Mouse (Mus musculus) midbrain, embryonic 16.5 days (tissue): ENCODE results near the gene Ccdc57. TPM values are rescaled to one million over a fixed set of nuclear protein-coding genes. Genes with fewer than 3 reads are reported as not detected.
A peak's percentile ranks its signal among the peaks of the same experiment; 100 is the strongest.

ENCODE experiments used
- ATAC-seq: fragments of 200-750 bp; cut with Nextera tagmentation; 2 replicates; pipeline ENCODE4 v1.8.0; 2017; ENCODE audit warnings: moderate TSS enrichment
- H3K27ac ChIP-seq: fragments of 300-500 bp; sonication (generic); 2 replicates; pipeline ENCODE4 v1.5.1; 2014; ENCODE audit warnings: mild to moderate bottlenecking, low read length, mixed read lengths
- H3K27me3 ChIP-seq: fragments of 300-500 bp; sonication (generic); 2 replicates; pipeline ENCODE4 v1.6.1; 2014; ENCODE audit warnings: low read depth, low read length, mixed read lengths; ENCODE audit not compliant: control insufficient read depth, insufficient read depth
- H3K36me3 ChIP-seq: fragments of 300-500 bp; sonication (generic); 2 replicates; pipeline ENCODE4 v1.6.1; 2014; ENCODE audit warnings: mild to moderate bottlenecking, low read length, moderate library complexity, mixed read lengths; ENCODE audit not compliant: control insufficient read depth, insufficient read depth
- H3K4me1 ChIP-seq: fragments of 300-500 bp; sonication (generic); 2 replicates; pipeline ENCODE4 v1.6.1; 2014; ENCODE audit warnings: mild to moderate bottlenecking, low read length, mixed read lengths; ENCODE audit not compliant: control insufficient read depth, insufficient read depth
- H3K4me2 ChIP-seq: fragments of 300-500 bp; sonication (generic); 2 replicates; pipeline ENCODE4 v1.6.1; 2014; ENCODE audit warnings: mild to moderate bottlenecking, low read length, mixed read lengths
- H3K4me3 ChIP-seq: fragments of 300-500 bp; sonication (generic); 2 replicates; pipeline ENCODE4 v1.5.1; 2014; ENCODE audit warnings: low read depth, mild to moderate bottlenecking, low read length, moderate library complexity, mixed read lengths
- H3K9ac ChIP-seq: fragments of 300-500 bp; sonication (generic); 2 replicates; pipeline ENCODE4 v1.6.1; 2014; ENCODE audit warnings: low read depth, low read length, mixed read lengths
- H3K9me3 ChIP-seq: fragments of 300-500 bp; sonication (generic); replicated peaks from 2 replicates; pipeline ENCODE4 v1.6.1; 2014; ENCODE audit warnings: mild to moderate bottlenecking, low read length, mixed read lengths; ENCODE audit not compliant: control insufficient read depth, poor library complexity, severe bottlenecking
- WGBS: fragments of 180-500 bp; shearing (Covaris S2); extraction: QIAGEN DNeasy Blood & Tissue Kit; methylation state at CpG from one replicate; pipeline ENCODE4 v1.1.7; 2014; 5-methylcytosine and 5-hydroxymethylcytosine counted together
- polyA plus RNA-seq: library from polyadenylated mRNA; unstranded; fragments of >200 nt; fragmentation: Nextera tagmentation; extraction: Ambion mirVana; gene quantifications from 2 replicates; pipeline ENCODE4 v1.2.1, GENCODE M21; 2015

Ccdc57 gene
- polyA plus RNA-seq, 1 experiment from 2014 or later = 7.1 TPM

DNA sequence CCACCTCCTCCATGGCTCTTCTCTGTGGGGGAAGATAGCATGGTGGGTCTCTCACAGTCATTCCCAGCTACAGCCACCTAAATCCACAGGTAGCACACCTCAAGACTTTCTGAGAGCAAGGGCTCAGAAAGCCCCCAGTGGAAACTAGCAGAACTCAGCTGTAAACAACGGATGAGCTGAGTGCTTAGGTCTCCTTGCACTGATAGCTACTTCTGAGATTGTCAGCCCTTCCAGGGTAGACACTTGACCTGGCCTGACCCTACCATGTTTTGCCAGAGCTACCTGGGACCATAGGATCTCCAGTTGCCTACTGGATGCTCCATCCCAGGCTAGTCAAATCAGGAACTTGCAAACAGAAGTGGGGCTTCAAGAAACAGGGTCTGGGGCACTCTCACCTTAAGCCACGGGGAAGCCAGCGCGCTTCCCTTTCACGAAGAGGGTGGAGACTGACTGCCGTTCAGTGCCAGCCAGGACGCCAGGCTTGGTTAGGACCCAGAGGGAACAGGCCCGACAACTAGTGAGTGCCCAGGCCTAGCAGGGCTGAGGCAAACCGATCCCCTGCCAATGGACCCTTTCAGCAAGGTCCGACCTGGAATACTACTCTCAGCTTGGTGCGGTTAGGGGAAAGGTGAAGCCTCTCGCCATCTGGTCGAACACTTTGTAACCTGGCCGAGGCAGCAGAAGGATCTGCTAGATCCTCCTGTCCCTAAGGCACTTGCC, 109.7 kb downstream of the Ccdc57 start:
- peaks cover 34% of the 10 kb centered on the region for H3K4me1 ChIP-seq
- no peak for ATAC-seq
- H3K9me3 ChIP-seq = no peaks in the 10 kb centered on the region
- H3K4me3 ChIP-seq = peak overlapping the region; percentile 91
- 1% methylated on average over 14 of the region's 14 CpGs for WGBS
- peak overlapping the region; percentile 100 for H3K4me2 ChIP-seq
- H3K36me3 ChIP-seq = peaks cover 26% of the 10 kb centered on the region
- H3K9ac ChIP-seq = peak overlapping the region; percentile 98
- peak overlapping the region; percentile 100 for H3K27ac ChIP-seq
- H3K27me3 ChIP-seq = no peaks in the 10 kb centered on the region

DNA sequence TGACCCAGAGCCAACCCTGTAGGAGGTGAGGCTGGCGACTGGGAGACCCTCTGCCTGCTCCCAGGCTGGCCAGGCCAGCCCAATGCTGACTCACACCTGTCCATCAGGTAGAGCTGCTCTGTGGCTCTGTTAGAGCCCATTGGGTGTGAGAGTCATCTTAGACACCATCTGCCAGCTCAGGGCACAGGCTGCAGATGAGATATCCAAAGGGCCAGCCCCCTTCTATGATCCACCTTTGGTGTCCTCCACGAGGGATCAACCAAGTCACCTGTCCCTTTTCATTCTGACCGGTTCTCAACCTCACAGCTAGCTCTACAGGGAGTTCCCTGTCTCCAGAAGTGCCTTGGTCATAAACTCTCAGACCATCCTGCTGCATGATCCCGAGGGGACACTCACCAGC, 110.4 kb downstream of the Ccdc57 start:
- no peak for ATAC-seq
- H3K4me2 ChIP-seq = peak overlapping the region; percentile 100
- no peaks in the 10 kb centered on the region for H3K27me3 ChIP-seq
- H3K9ac ChIP-seq = peak overlapping the region; percentile 98
- peaks cover 34% of the 10 kb centered on the region for H3K4me1 ChIP-seq
- H3K36me3 ChIP-seq = peaks cover 32% of the 10 kb centered on the region
- WGBS = 59% methylated on average over 4 of the region's 4 CpGs
- no peak overlapping the region for H3K27ac ChIP-seq
- H3K4me3 ChIP-seq = peak overlapping the region; percentile 91
- H3K9me3 ChIP-seq = no peaks in the 10 kb centered on the region

DNA sequence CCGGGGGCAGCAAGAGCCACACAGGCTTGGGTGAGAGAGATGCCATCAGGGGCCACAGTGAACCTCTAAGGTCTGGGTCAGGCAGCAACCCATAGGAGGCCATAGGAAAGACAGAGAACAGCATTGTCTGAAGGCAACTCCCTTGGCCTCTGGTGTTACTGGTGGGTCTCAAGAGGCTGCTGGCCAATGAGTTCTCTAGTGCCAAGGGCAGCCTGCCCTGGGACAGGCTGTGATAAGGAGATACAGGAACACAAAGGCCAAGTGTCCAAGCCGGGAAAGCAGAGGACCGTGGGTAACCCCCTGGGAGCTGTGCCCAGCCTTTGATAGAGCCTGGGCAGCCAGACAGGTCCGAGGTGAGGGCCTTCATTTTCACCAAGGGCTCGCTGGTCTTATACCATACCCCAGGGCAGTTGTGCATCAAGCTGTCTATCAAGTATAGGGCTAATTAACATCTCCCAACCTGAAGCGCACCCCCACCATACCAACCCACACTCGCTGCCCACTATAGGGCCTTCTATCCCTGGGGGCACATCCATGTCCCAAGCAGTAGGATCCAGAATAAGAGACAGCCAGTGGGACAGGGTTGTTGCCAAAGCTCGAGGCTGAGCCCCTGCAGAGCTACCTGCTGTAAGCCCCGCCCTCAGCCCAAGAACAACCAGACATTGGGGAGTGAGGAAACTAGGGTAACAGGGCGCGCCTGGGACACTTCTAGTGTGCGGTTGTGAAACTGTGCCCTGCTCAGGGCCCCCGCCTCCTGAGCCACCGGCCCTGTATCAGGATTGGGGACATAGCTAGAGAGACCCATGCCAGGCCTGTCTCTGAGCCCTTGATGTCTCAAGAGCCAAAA, 111.4 kb downstream of the Ccdc57 start:
- Histone ChIP-seq H3K4me1 (peaks cover 34% of the 10 kb centered on the region), H3K9ac (peak overlapping the region; percentile 98), H3K4me2 (peak overlapping the region; percentile 100), H3K27ac (no peak overlapping the region), H3K36me3 (peaks cover 43% of the 10 kb centered on the region), H3K9me3 (no peaks in the 10 kb centered on the region), H3K4me3 (peak overlapping the region; percentile 18; the same call in 1 of the 2 replicates), H3K27me3 (no peaks in the 10 kb centered on the region)
- WGBS = 79% methylated on average over 14 of the region's 14 CpGs
- ATAC-seq = no peak

DNA sequence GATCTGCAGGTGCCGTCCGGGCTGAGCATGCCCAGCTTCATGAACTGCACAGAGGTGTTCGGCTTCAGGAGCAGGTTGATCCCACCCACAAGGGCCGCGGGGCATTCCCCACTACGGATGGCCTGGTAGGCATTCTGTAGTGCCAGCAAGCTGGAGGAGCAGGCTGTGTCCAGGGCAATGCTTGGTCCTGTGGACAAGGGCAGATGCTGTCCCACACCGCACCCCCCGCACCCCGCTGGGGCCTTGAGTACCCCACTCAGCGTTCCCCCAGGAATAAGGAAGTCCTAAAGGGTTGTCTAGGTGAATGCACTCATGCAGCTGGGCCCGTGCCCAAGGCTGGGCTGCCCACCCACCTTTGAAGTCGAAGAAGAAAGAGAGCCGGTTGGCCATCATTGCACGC, 112.1 kb downstream of the Ccdc57 start:
- Histone ChIP-seq H3K4me3 (no peak overlapping the region), H3K4me2 (peak overlapping the region; percentile 100; the same call in 1 of the 2 replicates), H3K27ac (no peak overlapping the region), H3K36me3 (peaks cover 49% of the 10 kb centered on the region), H3K9ac (no peak overlapping the region), H3K27me3 (no peaks in the 10 kb centered on the region), H3K4me1 (peaks cover 30% of the 10 kb centered on the region), H3K9me3 (no peaks in the 10 kb centered on the region)
- ATAC-seq = no peak
- WGBS = 91% methylated on average over 14 of the region's 14 CpGs

GRCm38 (mm10) chr11:120819556-120819955, 113.1 kb downstream of the Ccdc57 start:
- Histone ChIP-seq H3K4me1 (peaks cover 23% of the 10 kb centered on the region), H3K9ac (no peak overlapping the region), H3K36me3 (peaks cover 59% of the 10 kb centered on the region), H3K27ac (no peak overlapping the region), H3K4me3 (no peak overlapping the region), H3K27me3 (no peaks in the 10 kb centered on the region), H3K4me2 (no peak overlapping the region), H3K9me3 (no peaks in the 10 kb centered on the region)
- ATAC-seq = no peak
- 91% methylated on average over 6 of the region's 6 CpGs for WGBS

GRCm38 (mm10) chr11:120818251-120818650, 114.4 kb downstream of the Ccdc57 start:
- Histone ChIP-seq H3K9me3 (no peaks in the 10 kb centered on the region), H3K4me1 (peaks cover 23% of the 10 kb centered on the region), H3K4me2 (no peak overlapping the region), H3K36me3 (peaks cover 72% of the 10 kb centered on the region), H3K27ac (no peak overlapping the region), H3K4me3 (no peak overlapping the region), H3K9ac (no peak overlapping the region), H3K27me3 (no peaks in the 10 kb centered on the region)
- ATAC-seq = no peak
- WGBS = 95% methylated on average over 13 of the region's 13 CpGs

DNA sequence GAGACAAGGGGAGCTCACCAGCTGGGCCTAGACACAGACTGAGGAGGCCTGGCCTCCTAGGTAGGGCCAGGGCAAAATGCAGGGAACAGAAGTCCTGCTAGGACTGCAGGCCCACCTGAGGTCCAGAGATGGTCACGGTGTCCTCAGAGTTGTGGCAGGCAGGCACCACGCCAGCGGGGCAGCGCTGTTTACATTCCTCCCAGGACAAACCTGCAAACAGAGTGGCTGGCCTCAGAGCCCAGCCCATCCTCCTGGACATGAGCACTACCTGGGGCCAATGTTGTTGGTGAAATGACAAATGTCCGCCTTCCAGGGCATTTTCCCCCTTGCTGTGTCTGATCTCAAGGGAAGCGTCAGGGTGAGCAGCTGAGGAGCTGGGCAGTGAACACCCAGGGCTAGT, 115.3 kb downstream of the Ccdc57 start:
- Histone ChIP-seq H3K4me3 (no peak overlapping the region), H3K9me3 (no peaks in the 10 kb centered on the region), H3K36me3 (peaks cover 80% of the 10 kb centered on the region), H3K9ac (no peak overlapping the region), H3K4me1 (peaks cover 15% of the 10 kb centered on the region), H3K27ac (no peak overlapping the region), H3K27me3 (no peaks in the 10 kb centered on the region), H3K4me2 (no peak overlapping the region)
- ATAC-seq = no peak
- 95% methylated on average over 6 of the region's 6 CpGs for WGBS

- no peaks in the 10 kb centered on the region for H3K4me1 ChIP-seq
- no peak overlapping the region for H3K9ac ChIP-seq
- no peak for ATAC-seq
These were observed 120.6 kb downstream of the Ccdc57 start for GRCm38 (mm10) chr11:120812068-120812467.

DNA sequence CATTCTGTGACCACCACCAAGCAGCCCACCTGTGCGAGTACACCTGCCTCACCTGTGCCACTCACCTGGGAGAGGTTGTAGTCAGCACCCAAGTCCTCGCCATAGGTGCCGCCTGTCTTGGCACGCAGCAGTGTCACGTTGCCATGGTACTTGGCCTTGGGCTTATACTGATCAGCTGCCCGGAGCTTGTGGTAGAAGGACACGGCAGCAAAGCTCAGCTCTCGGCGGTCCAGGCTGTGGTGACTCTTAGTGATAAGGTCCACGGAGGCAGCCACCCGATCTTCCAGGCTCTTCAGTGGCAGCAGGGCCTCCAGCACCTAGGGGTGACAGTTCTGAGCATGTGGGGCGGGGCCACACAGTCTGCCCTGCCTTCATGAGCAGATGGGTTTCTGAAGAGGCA, 124.7 kb downstream of the Ccdc57 start:
- no peak overlapping the region for H3K27ac ChIP-seq
- H3K4me2 ChIP-seq = no peak overlapping the region
- no peak overlapping the region for H3K4me3 ChIP-seq
- no peaks in the 10 kb centered on the region for H3K27me3 ChIP-seq
- 95% methylated on average over 12 of the region's 12 CpGs for WGBS
- H3K9me3 ChIP-seq = no peaks in the 10 kb centered on the region
- no peak for ATAC-seq
- H3K9ac ChIP-seq = no peak overlapping the region
- H3K36me3 ChIP-seq = peaks cover 71% of the 10 kb centered on the region
- no peaks in the 10 kb centered on the region for H3K4me1 ChIP-seq

More at GRCm38 (mm10) chr11:120812068-120812467, 120.6 kb downstream of the Ccdc57 start:
- Histone ChIP-seq H3K27me3 (no peaks in the 10 kb centered on the region), H3K9me3 (no peaks in the 10 kb centered on the region), H3K27ac (no peak overlapping the region), H3K4me3 (no peak overlapping the region), H3K36me3 (peaks cover 95% of the 10 kb centered on the region), H3K4me2 (no peak overlapping the region)
- 95% methylated on average over 16 of the region's 16 CpGs for WGBS
